Mouse (Mus musculus): ENCODE results near the gene Tom1l2.

The Tom1l2 gene

GRCm38 (mm10) chr11:60178005-60178404 lies 174.7 kb downstream of the Tom1l2 start:
- DNase-seq (ENCODE audit: low read depth, low spot score), result no peak

GRCm38 (mm10) chr11:60176975-60177657 lies 175.6 kb downstream of the Tom1l2 start:
- peak; percentile 80 for DNase-seq (ENCODE audit: low read depth, low spot score)
